Mouse (Mus musculus): Measurements from ENCODE around the gene Hltf.
"Not testable (repeated sequence)": the region's sequence is repeated elsewhere in the genome, so short reads cannot be mapped to it uniquely, and the experiment has no call there.

Hltf gene

GRCm38 (mm10) chr3:20057306-20058196, at the start of gene Hltf:
Hltf (plus strand) TSS chr3:20057811.
- DNase-seq (ENCODE audit: low spot score in 2 of 2), result peak; percentile 87 to 93

- no peak for DNase-seq (ENCODE audit: low spot score in 2 of 2)
These were observed 47.1 kb upstream of the Hltf start for GRCm38 (mm10) chr3:20010464-20010863.

GRCm38 (mm10) chr3:20010905-20011304, 46.7 kb upstream of the Hltf start:
- DNase-seq (ENCODE audit: low spot score in 2 of 2), result not testable (repeated sequence)

- no peak for DNase-seq (ENCODE audit: low spot score in 2 of 2)
These were observed 43.2 kb upstream of the Hltf start for GRCm38 (mm10) chr3:20014454-20014853.

- DNase-seq (ENCODE audit: low spot score in 2 of 2), result no peak
These were observed 39.5 kb upstream of the Hltf start for GRCm38 (mm10) chr3:20018076-20018475.

- no peak for DNase-seq (ENCODE audit: low spot score in 2 of 2)
These were observed 33.8 kb upstream of the Hltf start for GRCm38 (mm10) chr3:20023832-20024231.

- no peak for DNase-seq (ENCODE audit: low spot score in 2 of 2)
These were observed 31.1 kb upstream of the Hltf start for GRCm38 (mm10) chr3:20026481-20026880.

GRCm38 (mm10) chr3:20026996-20027689, 30.5 kb upstream of the Hltf start:
- DNase-seq (ENCODE audit: low spot score in 2 of 2), result no peak

- DNase-seq (ENCODE audit: low spot score in 2 of 2), result no peak
These were observed 29.8 kb upstream of the Hltf start for GRCm38 (mm10) chr3:20027788-20028187.

- no peak for DNase-seq (ENCODE audit: low spot score in 2 of 2)
These were observed 29.0 kb upstream of the Hltf start for GRCm38 (mm10) chr3:20028640-20029039.

- DNase-seq (ENCODE audit: low spot score in 2 of 2), result no peak
These were observed 26.8 kb upstream of the Hltf start for GRCm38 (mm10) chr3:20030807-20031206.

- DNase-seq (ENCODE audit: low spot score in 2 of 2), result no peak
These were observed 23.6 kb upstream of the Hltf start for GRCm38 (mm10) chr3:20033761-20034718.

- DNase-seq (ENCODE audit: low spot score in 2 of 2), result peak; percentile 73 to 85
These were observed 22.7 kb upstream of the Hltf start, which contains the start of gene Hps3 for GRCm38 (mm10) chr3:20034719-20035404. Hps3 (minus strand) TSS chr3:20035315.

GRCm38 (mm10) chr3:20036069-20036468, 21.5 kb upstream of the Hltf start:
- no peak for DNase-seq (ENCODE audit: low spot score in 2 of 2)

- not testable (repeated sequence) for DNase-seq (ENCODE audit: low spot score in 2 of 2)
These were observed 16.1 kb upstream of the Hltf start for GRCm38 (mm10) chr3:20041461-20041860.

GRCm38 (mm10) chr3:20044736-20045135, 12.9 kb upstream of the Hltf start:
- DNase-seq (ENCODE audit: low spot score in 2 of 2), result not testable (repeated sequence)

- DNase-seq (ENCODE audit: low spot score in 2 of 2), result no peak
These were observed 558 bp downstream of the Hltf start for GRCm38 (mm10) chr3:20058197-20058541.

- DNase-seq (ENCODE audit: low spot score in 2 of 2), result no peak
These were observed 18.8 kb downstream of the Hltf start for GRCm38 (mm10) chr3:20076145-20077053.

- DNase-seq (ENCODE audit: low spot score in 2 of 2), result no peak
These were observed 24.6 kb downstream of the Hltf start for GRCm38 (mm10) chr3:20082161-20082560.

- DNase-seq (ENCODE audit: low spot score in 2 of 2), result no peak
These were observed 46.2 kb downstream of the Hltf start for GRCm38 (mm10) chr3:20103830-20104229.
